Mouse (Mus musculus): Measurements from ENCODE around the gene Fsd1l.
"Not testable (repeated sequence)": the region's sequence is repeated elsewhere in the genome, so short reads cannot be mapped to it uniquely, and the experiment has no call there.

Fsd1l gene

GRCm38 (mm10) chr4:53628924-53629323 lies 2.3 kb upstream of the Fsd1l start:
- no peak for DNase-seq (ENCODE audit: low spot score)

DNA sequence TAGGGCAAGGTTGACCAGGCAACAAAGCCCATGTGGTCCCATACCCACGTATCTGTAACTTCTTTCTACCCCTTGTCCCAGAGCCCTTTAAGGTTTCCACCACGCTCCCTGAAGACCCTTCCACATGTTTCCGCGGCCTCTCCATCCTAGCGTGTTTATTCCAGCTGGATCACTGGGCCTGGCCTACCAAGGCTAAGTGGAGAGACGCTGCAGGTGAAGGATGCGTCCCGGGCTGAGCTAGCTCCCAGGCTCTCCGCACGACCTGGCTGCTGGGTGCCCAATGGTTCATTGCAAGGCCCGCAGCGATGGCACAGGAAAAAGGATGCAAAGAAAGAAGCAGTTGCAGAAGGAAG lies 332 bp upstream of the Fsd1l start:
- no peak for DNase-seq (ENCODE audit: low spot score)

DNA sequence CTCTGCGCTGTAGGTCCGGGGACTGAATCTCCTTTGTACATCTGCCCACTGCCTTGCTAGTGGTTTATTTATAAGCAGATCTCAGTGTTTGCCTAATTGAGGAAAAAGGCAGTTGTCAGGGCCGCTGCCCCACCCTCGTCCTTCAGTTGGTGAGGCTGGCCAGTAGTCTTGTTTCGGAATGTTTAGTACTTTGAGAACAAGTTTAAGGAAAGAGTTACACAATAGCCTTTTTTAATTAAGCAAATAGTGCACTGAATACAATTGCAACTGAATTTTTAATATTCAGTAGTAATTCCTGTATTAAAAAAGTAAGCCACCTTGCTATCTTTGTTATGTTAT lies 709 bp downstream of the Fsd1l start:
- no peak for DNase-seq (ENCODE audit: low spot score)

DNA sequence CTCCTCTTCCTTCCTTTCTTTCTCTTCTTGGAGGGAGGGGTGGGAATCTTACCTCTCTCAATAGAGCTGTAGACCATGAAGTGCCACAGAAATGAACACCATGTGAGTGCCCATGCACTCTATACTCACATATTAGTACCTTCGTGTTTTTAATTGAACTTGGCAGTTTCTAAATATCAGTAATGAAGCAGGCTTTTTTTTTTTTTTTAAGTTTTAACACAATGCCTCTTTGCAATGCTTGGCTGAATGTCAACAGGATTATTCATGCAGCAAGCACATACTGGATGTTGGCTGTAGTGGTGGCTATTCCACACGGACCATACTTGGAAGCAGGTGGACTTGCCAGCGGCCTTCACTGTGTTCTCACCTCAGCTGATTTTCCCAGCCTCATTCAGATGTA lies 4.1 kb downstream of the Fsd1l start:
- DNase-seq (ENCODE audit: low spot score), result no peak

DNA sequence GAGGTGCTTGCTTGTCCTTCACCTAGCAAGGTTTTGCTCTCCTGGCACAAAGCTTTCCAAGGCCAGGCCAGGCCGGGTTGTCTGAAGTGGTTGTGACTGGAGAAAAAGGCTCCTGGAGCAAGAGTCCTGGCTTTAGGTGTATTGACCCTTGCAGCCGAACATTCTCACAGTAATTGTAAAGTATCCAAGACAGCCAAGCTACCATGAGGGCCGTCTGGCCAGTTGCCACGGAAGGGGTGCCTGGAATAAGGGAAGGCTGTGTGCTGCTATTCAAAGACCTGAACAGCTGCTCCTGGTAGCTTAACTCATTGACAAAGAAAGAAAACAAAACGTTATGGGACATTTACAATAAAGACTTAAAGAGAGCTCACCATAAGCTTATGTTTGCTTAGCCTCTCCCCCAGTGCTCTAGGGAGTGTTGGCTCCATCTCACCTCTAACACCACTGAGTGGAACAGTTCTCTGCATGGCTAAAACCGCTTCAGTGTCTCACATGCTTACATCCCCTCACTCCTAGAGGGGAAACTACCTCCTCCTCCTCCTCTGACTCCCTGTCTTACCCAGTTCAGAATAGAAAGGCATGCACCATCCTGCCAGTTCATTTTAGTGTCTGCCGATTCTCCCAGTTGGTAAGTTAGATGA lies 6.1 kb downstream of the Fsd1l start:
- no peak for DNase-seq (ENCODE audit: low spot score)

DNA sequence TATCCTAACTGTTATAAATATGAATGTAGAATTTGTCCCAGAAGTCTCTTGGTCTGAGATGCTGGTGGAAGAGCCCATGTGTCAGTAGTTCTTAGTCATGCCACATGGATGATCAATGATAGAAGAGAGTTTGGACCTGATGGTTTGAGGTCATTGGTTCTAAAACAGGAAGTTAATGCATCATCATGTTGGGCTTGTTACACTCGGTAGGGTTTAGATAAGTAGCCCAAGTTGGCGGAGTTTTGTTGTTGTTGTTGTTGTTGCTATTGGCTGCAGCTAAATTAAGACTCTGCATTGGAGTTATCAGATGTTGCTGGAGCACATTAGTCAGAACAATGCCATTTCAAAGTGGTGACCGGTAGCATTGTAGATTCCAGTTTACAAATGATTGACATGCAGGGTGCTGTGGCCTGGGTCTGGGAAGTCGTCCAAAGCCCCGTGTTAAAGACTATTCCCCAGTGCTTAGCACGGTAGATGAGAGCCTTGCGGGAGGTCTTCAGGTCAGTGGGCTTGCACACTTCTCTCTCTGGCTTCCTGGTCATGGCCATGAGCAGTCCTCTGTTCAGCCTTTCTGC lies 7.4 kb downstream of the Fsd1l start:
- no peak for DNase-seq (ENCODE audit: low spot score)

GRCm38 (mm10) chr4:53658029-53658428 lies 26.8 kb downstream of the Fsd1l start:
- DNase-seq (ENCODE audit: low spot score), result no peak

- no peak for DNase-seq (ENCODE audit: low spot score)
These were observed 29.4 kb downstream of the Fsd1l start for GRCm38 (mm10) chr4:53660711-53661110.

- no peak for DNase-seq (ENCODE audit: low spot score)
These were observed 50.8 kb downstream of the Fsd1l start for GRCm38 (mm10) chr4:53682092-53682491.

DNA sequence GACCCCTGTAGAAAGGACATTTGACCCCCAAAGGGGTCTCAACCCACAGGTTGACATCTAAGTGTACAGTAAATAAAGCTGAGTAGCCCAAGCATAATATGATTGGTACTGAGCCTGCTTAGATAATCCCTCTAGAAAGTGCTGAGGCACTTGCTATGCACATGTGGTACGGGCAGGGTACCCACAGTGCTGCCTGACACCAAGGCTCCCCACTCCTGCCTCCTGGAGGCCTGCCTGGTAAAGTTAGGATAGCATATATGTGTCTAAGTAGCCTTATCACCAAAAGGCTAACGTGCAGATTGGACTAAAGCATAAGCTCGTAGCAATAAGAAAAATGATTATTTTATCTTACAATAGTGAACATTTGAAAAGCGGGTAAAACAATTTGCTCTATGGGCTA lies 57.7 kb downstream of the Fsd1l start:
- DNase-seq (ENCODE audit: low spot score), result no peak

- DNase-seq (ENCODE audit: low spot score), result no peak
These were observed 60.1 kb downstream of the Fsd1l start for GRCm38 (mm10) chr4:53691418-53691817.

- DNase-seq (ENCODE audit: low spot score), result not testable (repeated sequence)
These were observed 77.9 kb downstream of the Fsd1l start for GRCm38 (mm10) chr4:53709166-53709565.

GRCm38 (mm10) chr4:53710021-53710420 lies 78.8 kb downstream of the Fsd1l start:
- DNase-seq (ENCODE audit: low spot score), result no peak

DNA sequence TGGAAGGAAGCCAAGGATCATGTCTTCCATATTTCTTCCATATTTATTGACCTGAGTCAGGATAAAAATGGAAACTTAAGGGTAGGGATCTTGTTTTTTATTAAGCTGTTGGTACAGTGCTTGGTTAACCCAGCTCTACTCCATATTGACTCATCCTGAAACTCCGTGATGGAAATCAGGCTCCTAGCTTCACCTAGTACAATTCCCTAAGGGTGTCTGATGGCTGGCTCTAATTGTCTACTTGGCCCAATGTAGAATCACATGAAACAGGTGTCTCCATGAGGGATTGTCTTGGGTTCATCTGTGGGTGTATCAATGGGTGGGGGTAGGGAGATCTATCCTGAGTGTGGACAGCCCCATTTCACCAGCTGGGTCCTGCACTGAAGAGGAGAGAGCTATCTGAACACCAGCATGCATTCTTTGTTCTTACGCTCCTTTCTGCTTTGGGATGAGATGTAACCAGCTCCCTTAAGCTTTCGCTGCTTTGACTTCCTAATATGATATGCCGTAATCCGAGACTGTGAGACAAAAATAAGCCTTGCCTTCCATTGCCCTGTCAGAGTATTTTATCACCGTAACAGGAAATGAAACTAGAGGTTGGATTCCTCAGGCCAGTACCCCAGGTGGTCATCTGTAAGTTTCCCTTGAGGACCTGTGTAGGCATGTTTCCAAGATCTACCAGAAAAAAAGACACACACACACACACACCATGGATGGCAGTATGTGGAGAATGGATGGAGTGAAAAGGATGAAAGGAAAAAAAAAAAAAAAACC lies 79.5 kb downstream of the Fsd1l start:
- DNase-seq (ENCODE audit: low spot score), result no peak

- no peak for DNase-seq (ENCODE audit: low spot score)
These were observed 82.4 kb downstream of the Fsd1l start, which contains the start of gene Fktn for GRCm38 (mm10) chr4:53713704-53714050. Fktn (plus strand) TSS chr4:53713998.

GRCm38 (mm10) chr4:53714051-53714814 lies 83.0 kb downstream of the Fsd1l start:
- DNase-seq (ENCODE audit: low spot score), result peak; percentile 81

GRCm38 (mm10) chr4:53715977-53716376 lies 84.7 kb downstream of the Fsd1l start:
- no peak for DNase-seq (ENCODE audit: low spot score)

DNA sequence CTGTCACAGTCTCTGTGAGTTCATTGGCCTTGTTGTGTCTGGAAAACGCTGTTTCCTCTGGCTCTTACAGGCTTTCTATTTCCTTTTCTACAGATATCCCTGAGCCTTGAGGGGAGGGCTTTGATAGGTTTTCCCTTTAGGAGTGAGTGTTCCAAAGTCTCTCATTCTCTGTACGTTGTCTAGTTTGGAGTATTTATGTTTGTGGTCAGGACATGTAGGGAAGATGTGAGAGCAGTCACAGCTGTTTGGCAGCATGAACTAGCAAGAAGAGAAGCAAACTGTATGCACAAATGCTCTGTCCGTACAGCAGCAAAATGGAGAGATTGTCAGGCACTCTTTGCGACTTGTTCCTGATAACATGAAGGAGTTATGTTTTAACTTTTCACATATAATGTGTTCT lies 86.3 kb downstream of the Fsd1l start:
- DNase-seq (ENCODE audit: low spot score), result no peak

- no peak for DNase-seq (ENCODE audit: low spot score)
These were observed 87.0 kb downstream of the Fsd1l start for GRCm38 (mm10) chr4:53718261-53718660.

- peak; percentile 24 for DNase-seq (ENCODE audit: low spot score)
These were observed 91.2 kb downstream of the Fsd1l start for GRCm38 (mm10) chr4:53722506-53722905.

- not testable (repeated sequence) for DNase-seq (ENCODE audit: low spot score)
These were observed 94.8 kb downstream of the Fsd1l start for GRCm38 (mm10) chr4:53726100-53726499.

GRCm38 (mm10) chr4:53728121-53728520 lies 96.8 kb downstream of the Fsd1l start:
- no peak for DNase-seq (ENCODE audit: low spot score)
